Mouse (Mus musculus) lung, adult 2 months (tissue): ENCODE results near the gene Wfdc6a.

ENCODE experiments used
- CTCF ChIP-seq: fragments of 200-500 bp; IDR thresholded peaks from 2 replicates; pipeline ENCODE4 v1.5.1; 2011; ENCODE audit warnings: mild to moderate bottlenecking, low read length, control low read depth; ENCODE audit not compliant: insufficient read depth
- POLR2A ChIP-seq: fragments of 200-500 bp; IDR thresholded peaks from 2 replicates; pipeline ENCODE4 v1.6.1; 2011; ENCODE audit warnings: low read depth, mild to moderate bottlenecking, control low read depth, low read length, borderline replicate concordance; ENCODE audit errors: extremely low read depth

DNA sequence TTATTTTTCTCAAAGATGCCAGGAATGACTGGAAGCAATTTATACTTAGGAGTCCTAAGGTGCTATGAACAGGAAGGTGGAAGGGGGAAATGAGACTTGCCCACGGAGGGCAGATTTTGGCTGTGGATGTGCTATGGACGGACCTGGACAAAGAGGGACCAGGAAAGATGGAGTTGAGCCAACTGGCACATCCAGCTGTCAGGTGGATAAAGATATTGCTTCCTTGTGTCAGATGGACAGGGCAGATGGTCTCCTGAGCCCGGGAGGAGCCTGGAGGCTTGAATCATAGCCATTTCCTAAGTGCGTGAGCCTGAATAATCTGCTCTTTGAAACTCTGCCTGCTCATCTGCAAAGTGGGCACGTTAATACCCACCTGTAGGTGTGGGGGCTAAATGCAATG lies 20.9 kb downstream of the Wfdc6a start:
- TF ChIP-seq POLR2A (no peak), CTCF (no peak)
